Mouse (Mus musculus) limb, embryonic 12.5 days (tissue): Measurements from ENCODE around the gene Fam83g. TPM values are rescaled to one million over a fixed set of nuclear protein-coding genes. Genes with fewer than 3 reads are reported as not detected.

Experiments used
- ATAC-seq: fragments of 200-750 bp; cut with Nextera tagmentation; 2 replicates; pipeline ENCODE4 v1.8.0; 2017; ENCODE audit warnings: low read depth, moderate TSS enrichment; ENCODE audit not compliant: insufficient number of reproducible peaks, insufficient read depth, low FRiP score, low TSS enrichment
- H3K27ac ChIP-seq: fragments of 300-500 bp; sonication (generic); 2 replicates; pipeline ENCODE4 v1.5.1; 2016; ENCODE audit warnings: mild to moderate bottlenecking, moderate library complexity
- H3K27me3 ChIP-seq: fragments of 300-500 bp; sonication (generic); 2 replicates; pipeline ENCODE4 v1.6.1; 2016; ENCODE audit warnings: mild to moderate bottlenecking, moderate library complexity
- H3K36me3 ChIP-seq: fragments of 300-500 bp; sonication (generic); 2 replicates; pipeline ENCODE4 v1.6.1; 2016; ENCODE audit warnings: mild to moderate bottlenecking, moderate library complexity
- H3K4me1 ChIP-seq: fragments of 300-500 bp; sonication (generic); replicated peaks from 2 replicates; pipeline ENCODE4 v1.6.1; 2016
- H3K4me2 ChIP-seq: fragments of 300-500 bp; sonication (generic); 2 replicates; pipeline ENCODE4 v1.6.1; 2016; ENCODE audit warnings: mild to moderate bottlenecking, moderate library complexity
- H3K4me3 ChIP-seq: fragments of 300-500 bp; sonication (generic); replicated peaks from 2 replicates; pipeline ENCODE4 v1.5.1; 2016; ENCODE audit warnings: mild to moderate bottlenecking
- H3K9ac ChIP-seq: fragments of 300-500 bp; sonication (generic); replicated peaks from 2 replicates; pipeline ENCODE4 v1.6.1; 2016; ENCODE audit warnings: mild to moderate bottlenecking, moderate library complexity
- H3K9me3 ChIP-seq: fragments of 300-500 bp; sonication (generic); 2 replicates; pipeline ENCODE4 v1.6.1; 2016; ENCODE audit warnings: mild to moderate bottlenecking, moderate library complexity
- WGBS: fragments of 180-500 bp; shearing (Covaris S2); methylation state at CpG from one replicate; pipeline ENCODE4 v1.1.7; 2016; 5-methylcytosine and 5-hydroxymethylcytosine counted together
- polyA plus RNA-seq: library from polyadenylated mRNA; unstranded; fragments of >200 nt; fragmentation: Nextera tagmentation; extraction: Ambion mirVana; gene quantifications from 2 replicates; pipeline ENCODE4 v1.2.1, GENCODE M21; 2016

Gene Fam83g
- polyA plus RNA-seq, 1 experiment from 2014 or later, result 2.6 TPM

DNA sequence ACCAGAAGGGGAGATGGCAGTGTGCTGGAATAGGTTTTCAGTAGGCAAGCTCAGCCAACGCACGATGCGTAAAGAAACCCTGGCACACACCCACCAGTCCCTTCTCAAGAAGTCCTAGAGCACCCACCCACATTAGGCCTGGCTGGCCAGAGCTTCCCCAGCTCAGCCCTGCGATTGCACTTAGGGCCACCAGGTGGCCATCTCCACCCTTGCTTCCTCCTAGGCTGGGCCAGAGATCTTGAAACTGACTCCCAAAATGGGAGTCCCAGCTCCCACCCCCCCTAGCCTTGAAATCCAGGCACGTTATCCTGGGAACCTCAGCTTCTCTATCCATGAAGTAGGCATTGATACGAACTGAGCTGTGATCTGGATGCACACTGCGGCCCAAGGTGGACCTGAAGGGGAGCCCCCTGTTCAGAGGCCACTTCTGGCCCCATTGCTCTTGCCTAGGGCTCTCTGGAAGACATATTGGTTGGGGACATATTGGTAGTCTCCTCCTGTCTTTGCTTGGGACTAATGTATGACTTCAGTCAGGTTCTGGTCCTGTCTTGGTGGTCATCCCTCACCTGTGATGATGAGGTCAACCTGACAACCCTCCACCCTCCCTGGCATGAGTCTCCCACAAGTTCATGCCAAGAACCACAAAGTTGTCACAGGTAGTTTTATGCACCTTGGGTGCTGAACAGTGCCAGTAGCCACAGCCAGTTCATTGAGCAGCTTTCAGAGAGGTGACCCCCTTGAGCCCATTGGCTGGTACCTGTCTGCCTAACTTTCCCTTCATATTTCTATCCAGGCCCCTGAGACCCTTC, 17.7 kb upstream of the Fam83g start:
- H3K9ac ChIP-seq, result 0 out of 2 replicates have a peak overlapping the region, but pooled peaks have one; percentile 12
- H3K4me3 ChIP-seq, result no peak overlapping the region
- 39% methylated on average over 7 of the region's 7 CpGs for WGBS
- H3K36me3 ChIP-seq, result no peaks in the 10 kb centered on the region
- H3K27me3 ChIP-seq, result peaks cover 2% of the 10 kb centered on the region; the same call in 1 of the 2 replicates
- H3K27ac ChIP-seq, result no peak overlapping the region
- ATAC-seq, result 0 out of 2 replicates have a peak, but pooled peaks have one; percentile 22
- no peaks in the 10 kb centered on the region for H3K9me3 ChIP-seq
- H3K4me1 ChIP-seq, result 0 out of 2 replicates have a peak, but pooled peaks cover 5% of the 10 kb centered on the region
- H3K4me2 ChIP-seq, result no peak overlapping the region

DNA sequence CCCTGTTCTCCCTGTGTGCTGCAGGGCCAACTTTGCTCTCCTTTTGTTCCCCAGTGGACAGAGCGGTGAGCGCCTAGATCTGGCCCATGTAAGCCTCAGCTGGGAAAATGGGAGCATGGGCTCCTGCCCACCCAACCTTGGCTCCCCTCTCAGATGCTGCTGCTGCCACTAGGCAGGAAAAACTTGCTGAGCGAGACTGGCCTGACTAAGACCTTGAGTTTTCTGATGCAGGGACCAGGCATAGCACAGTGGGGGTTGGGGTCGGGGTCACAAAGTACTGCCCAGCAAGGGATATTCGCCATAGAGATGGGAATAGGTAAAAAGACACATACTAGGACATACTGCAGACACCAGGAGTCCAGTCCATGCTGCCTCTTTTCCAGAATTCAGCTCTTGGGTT, 16.6 kb upstream of the Fam83g start:
- ATAC-seq, result no peak
- no peak overlapping the region for H3K4me2 ChIP-seq
- H3K4me3 ChIP-seq, result no peak overlapping the region
- WGBS, result 87% methylated on average over 5 of the region's 5 CpGs
- H3K27ac ChIP-seq, result no peak overlapping the region
- H3K36me3 ChIP-seq, result no peaks in the 10 kb centered on the region
- H3K4me1 ChIP-seq, result 0 out of 2 replicates have a peak, but pooled peaks cover 5% of the 10 kb centered on the region
- H3K27me3 ChIP-seq, result peaks cover 2% of the 10 kb centered on the region; the same call in 1 of the 2 replicates
- no peak overlapping the region for H3K9ac ChIP-seq
- H3K9me3 ChIP-seq, result no peaks in the 10 kb centered on the region

DNA sequence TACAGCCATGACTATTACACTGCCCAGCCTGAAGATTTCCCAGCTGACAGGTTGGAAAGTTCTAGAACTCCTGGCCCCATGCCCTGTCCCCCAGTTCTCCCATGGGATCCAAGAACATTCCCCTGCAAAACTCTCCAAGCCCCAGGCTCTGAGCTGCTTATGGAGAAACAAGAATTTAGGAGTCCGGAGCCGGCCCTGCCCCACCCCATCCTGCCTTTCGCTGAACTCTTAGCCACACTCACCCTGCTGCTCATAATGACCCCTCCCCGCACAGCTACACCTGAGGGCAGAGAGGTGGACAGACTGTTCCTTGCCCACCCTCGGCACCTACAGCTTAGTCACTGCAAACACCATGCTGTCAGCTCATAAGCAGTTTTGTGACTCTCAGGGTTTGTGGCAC, 16.1 kb upstream of the Fam83g start:
- WGBS, result 70% methylated on average over 5 of the region's 5 CpGs
- Histone ChIP-seq H3K4me1 (0 out of 2 replicates have a peak, but pooled peaks cover 5% of the 10 kb centered on the region), H3K9me3 (no peaks in the 10 kb centered on the region), H3K27ac (no peak overlapping the region), H3K9ac (no peak overlapping the region), H3K36me3 (no peaks in the 10 kb centered on the region), H3K4me3 (no peak overlapping the region), H3K27me3 (peaks cover 2% of the 10 kb centered on the region; the same call in 1 of the 2 replicates), H3K4me2 (no peak overlapping the region)
- no peak for ATAC-seq

DNA sequence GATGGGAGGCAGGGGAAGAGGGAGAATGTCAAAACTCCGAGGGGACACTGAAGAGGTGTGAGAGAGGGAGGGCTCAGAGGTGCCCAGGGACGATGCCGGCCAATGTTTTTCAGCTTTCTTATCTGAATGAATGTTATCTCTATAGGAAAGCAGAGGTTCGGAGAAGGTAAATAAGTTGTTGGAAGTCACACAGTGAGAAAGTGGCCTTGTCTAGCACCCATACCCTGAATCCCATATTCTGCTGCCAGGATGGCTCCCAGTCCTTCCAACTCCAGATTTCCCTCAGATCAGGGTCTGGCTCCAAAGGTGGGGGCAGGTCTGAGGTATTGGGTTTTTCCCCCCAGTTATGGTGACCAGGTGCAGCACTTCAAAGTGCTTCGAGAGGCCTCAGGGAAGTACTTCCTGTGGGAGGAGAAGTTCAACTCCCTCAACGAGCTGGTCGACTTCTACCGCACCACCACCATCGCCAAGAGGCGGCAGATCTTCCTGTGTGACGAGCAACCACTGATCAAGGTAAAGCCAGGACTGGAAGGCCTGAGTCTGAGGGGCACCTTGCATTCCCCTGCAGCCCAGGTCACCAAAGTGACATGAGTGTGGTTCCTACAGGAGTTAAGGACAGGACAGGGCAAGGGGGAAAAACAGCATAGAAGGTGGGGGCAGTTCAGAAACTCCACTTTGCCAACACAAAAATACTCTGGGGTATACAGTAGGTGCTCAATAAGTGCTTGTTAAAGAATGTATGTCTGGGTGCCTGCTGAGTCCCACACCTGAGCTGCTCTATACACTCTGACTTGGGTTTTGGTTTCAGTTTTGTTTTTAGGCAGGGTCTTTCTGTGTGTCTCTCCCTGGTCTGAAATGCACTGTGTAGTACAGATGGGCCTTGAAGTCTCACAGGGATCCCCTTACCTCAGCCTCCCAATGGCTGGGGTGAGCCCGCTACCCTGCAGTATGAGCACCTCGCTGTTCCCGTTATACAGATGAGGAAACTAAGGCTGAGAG, 14.1 kb upstream of the Fam83g start:
- H3K4me3 ChIP-seq, result no peak overlapping the region
- ATAC-seq, result no peak
- no peak overlapping the region for H3K27ac ChIP-seq
- peaks cover 2% of the 10 kb centered on the region; the same call in 1 of the 2 replicates for H3K27me3 ChIP-seq
- H3K4me1 ChIP-seq, result peaks cover 12% of the 10 kb centered on the region
- H3K4me2 ChIP-seq, result no peak overlapping the region
- H3K9me3 ChIP-seq, result no peaks in the 10 kb centered on the region
- no peak overlapping the region for H3K9ac ChIP-seq
- H3K36me3 ChIP-seq, result no peaks in the 10 kb centered on the region
- WGBS, result 56% methylated on average over 14 of the region's 14 CpGs

DNA sequence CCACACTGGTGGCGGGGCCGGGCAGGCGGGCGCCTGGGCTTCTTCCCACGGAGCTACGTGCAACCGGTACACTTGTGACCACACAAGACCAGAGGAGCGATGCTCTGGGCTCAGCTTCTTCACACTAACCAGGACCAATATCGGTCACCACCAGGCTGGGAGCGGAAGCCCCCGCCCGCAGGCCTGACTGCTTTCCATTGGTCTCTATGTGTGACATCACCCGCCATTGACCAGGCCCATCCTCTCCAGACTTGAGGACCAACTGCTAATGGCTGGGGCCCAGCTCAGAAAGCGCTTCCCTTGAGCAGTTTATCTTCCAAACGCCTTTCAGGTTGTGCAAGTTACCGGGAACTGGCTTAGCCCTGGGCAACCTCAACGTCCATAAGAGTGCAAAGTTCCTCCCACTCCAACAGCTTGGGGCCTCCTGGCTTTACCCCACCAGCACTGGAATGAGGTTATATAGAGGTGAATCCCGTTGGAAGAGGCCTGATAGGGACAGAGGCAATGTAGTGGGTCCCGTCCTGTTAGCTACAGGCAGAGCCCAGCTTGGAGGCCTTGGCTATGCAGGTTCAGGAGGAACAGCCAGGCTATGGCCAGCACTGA, 12.0 kb upstream of the Fam83g start:
- H3K4me2 ChIP-seq, result no peak overlapping the region; the same call in 1 of the 2 replicates

DNA sequence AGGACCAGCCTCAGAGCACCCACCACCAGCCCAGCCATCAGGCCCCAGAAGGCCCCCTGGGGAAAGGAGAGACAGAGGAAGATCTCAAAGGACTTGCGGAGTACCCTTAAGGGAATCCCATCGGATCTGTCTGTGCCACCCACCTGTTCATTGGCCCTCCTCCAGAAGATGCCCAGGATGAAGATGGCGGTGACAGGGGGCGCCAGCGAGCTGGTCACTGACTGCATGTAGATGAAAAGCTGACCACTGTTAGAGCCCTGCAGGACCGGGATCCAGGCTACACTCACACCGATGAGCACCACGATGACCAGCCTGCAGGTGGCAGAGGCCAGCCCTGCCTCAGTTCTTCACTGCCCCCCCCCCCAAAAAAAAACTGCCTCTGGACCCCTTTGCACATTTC, 10.2 kb upstream of the Fam83g start:
- H3K4me3 ChIP-seq, result no peak overlapping the region
- no peaks in the 10 kb centered on the region for H3K9me3 ChIP-seq
- no peak overlapping the region for H3K4me2 ChIP-seq
- H3K36me3 ChIP-seq, result no peaks in the 10 kb centered on the region
- peaks cover 30% of the 10 kb centered on the region for H3K4me1 ChIP-seq
- H3K27me3 ChIP-seq, result no peaks in the 10 kb centered on the region; the same call in 1 of the 2 replicates
- WGBS, result 32% methylated on average over 8 of the region's 8 CpGs
- no peak overlapping the region for H3K27ac ChIP-seq
- H3K9ac ChIP-seq, result no peak overlapping the region
- no peak for ATAC-seq

More for the DNA sequence above, 12.0 kb upstream of the Fam83g start:
- Histone ChIP-seq H3K4me3 (no peak overlapping the region), H3K27me3 (peaks cover under 1% of the 10 kb centered on the region; the same call in 1 of the 2 replicates), H3K9me3 (no peaks in the 10 kb centered on the region), H3K9ac (0 out of 2 replicates have a peak overlapping the region, but pooled peaks have one; percentile 3), H3K4me1 (peaks cover 33% of the 10 kb centered on the region), H3K36me3 (no peaks in the 10 kb centered on the region), H3K27ac (no peak overlapping the region)
- WGBS, result 52% methylated on average over 19 of the region's 19 CpGs
- no peak for ATAC-seq

DNA sequence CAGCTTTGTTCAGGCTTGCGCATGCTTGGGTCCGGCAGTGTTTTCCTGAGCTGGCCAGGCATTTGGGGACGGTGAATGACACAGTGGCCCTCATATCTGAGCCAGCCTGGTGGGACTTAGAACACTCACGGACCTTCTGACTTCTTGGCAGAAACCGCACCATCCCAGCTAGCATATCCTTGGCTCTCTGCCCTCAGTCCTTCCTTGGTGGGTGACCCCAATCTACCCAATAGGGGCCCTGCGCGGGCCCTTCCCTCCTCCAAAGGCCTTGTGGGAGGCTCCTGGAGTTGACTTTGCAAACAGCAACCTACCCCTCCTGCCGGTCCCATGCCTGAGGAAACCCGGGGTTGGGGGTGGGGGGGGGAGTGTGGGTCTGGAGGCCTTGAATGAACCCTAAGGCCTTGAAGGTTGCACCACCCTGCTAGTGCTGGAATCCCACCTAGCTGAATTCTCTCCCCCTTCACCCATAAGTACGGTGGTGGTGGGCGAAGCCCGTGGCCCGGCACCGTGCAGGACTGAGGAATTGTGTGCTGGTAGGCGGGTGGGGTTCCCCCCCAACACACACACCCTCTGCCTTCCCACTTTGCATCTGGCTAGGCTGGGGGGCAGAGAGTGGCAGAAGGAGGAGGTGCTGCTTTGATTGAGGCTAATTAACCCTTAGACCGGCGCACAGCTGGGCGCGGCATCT, 9.6 kb upstream of the Fam83g start:
- Histone ChIP-seq H3K9me3 (no peaks in the 10 kb centered on the region), H3K27ac (no peak overlapping the region), H3K27me3 (peaks cover 2% of the 10 kb centered on the region; the same call in 1 of the 2 replicates), H3K36me3 (no peaks in the 10 kb centered on the region), H3K9ac (no peak overlapping the region; the same call in 1 of the 2 replicates), H3K4me3 (no peak overlapping the region), H3K4me1 (peaks cover 30% of the 10 kb centered on the region), H3K4me2 (peak overlapping the region; percentile 39)
- 22% methylated on average over 19 of the region's 19 CpGs for WGBS
- ATAC-seq, result no peak

DNA sequence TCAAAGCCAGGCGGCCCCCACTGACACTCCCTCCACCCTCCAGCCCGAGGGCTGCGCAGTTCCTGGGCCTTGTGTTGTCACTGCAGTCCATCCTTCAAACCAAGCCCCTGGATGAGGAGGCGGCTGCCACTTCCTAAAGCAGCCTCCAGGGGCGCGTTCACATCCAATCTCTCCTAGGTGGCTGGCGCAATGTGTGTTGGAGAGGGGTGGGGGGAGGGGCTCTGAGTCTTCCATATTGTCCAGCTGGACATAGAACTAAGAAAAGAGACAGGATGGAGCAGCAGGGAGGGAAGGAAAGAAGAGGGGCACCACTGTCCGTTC, 9.1 kb upstream of the Fam83g start:
- Histone ChIP-seq H3K4me2 (peak overlapping the region; percentile 39), H3K4me3 (no peak overlapping the region), H3K9ac (no peak overlapping the region; the same call in 1 of the 2 replicates), H3K27ac (no peak overlapping the region), H3K27me3 (peaks cover 2% of the 10 kb centered on the region; the same call in 1 of the 2 replicates), H3K9me3 (no peaks in the 10 kb centered on the region), H3K4me1 (peaks cover 30% of the 10 kb centered on the region), H3K36me3 (no peaks in the 10 kb centered on the region)
- WGBS, result 1% methylated on average over 8 of the region's 8 CpGs
- peak; percentile 52; the same call in 1 of the 2 replicates for ATAC-seq

DNA sequence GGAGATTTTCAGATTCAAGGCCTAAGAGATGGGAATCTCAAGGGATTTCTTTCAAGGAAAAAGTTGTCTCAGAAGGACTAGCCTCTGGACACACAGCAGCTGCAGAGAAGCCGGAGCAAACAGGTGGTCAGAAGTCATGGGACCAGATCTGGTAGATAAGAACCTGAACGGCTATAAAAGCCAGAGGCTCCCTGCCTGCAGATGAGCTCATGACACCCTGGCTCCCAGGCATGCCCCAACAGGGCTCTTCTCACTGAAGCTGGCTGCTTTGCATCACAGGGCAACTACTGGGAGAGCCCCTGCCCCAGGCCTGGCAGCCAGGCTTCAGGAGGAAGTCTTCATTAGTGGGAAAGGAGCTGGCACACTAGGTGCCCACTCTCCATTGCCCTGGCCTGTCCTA, 8.6 kb upstream of the Fam83g start:
- Histone ChIP-seq H3K27me3 (peaks cover 2% of the 10 kb centered on the region; the same call in 1 of the 2 replicates), H3K4me3 (no peak overlapping the region), H3K9ac (no peak overlapping the region), H3K36me3 (no peaks in the 10 kb centered on the region), H3K4me2 (no peak overlapping the region), H3K9me3 (no peaks in the 10 kb centered on the region), H3K27ac (no peak overlapping the region), H3K4me1 (peaks cover 30% of the 10 kb centered on the region)
- 24% methylated on average over 2 of the region's 2 CpGs for WGBS
- ATAC-seq, result no peak

DNA sequence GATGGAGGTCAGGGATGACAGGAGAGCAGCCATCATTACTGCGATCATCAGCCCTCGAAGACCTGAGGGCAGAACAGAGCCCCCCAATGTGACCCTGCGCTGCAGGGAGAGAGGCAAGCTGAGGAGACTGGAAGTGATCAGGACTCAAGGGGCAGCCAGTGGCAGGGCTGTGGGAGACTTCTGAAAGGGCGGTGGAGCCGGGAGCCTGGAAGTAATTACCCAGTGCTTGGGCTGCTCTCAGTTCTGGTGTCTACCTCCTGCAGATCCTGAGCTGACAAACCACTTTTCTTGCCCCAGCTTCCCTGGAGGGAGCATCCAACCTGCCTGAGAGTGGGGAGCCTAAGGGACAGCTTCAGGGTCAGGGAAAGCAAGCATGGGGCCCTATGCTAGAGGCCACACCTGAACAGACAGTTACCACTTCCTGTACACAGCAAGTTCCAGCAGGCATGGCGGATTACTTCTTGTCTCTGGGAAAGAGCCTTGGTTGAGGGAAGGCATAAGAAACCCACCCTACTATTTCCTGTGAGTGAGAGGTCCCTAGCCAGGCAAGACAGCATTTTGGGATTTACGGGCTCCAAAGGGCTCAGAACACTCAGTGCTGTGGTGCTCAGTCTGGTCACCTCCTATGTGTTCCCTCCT, 7.6 kb upstream of the Fam83g start:
- no peak for ATAC-seq
- Histone ChIP-seq H3K4me2 (no peak overlapping the region), H3K9ac (0 out of 2 replicates have a peak overlapping the region, but pooled peaks have one; percentile 8), H3K9me3 (no peaks in the 10 kb centered on the region), H3K27me3 (peaks cover 2% of the 10 kb centered on the region; the same call in 1 of the 2 replicates), H3K36me3 (no peaks in the 10 kb centered on the region), H3K27ac (peak overlapping the region; percentile 77), H3K4me1 (peaks cover 30% of the 10 kb centered on the region), H3K4me3 (no peak overlapping the region)
- WGBS, result 18% methylated on average over 7 of the region's 7 CpGs
